Mouse (Mus musculus) lung, adult 2 months (tissue): ENCODE data around the gene Dnajb11.

Source experiments
- CTCF ChIP-seq: fragments of 200-500 bp; IDR thresholded peaks from 2 replicates; pipeline ENCODE4 v1.5.1; 2011; ENCODE audit warnings: mild to moderate bottlenecking, low read length, control low read depth; ENCODE audit not compliant: insufficient read depth
- POLR2A ChIP-seq: fragments of 200-500 bp; IDR thresholded peaks from 2 replicates; pipeline ENCODE4 v1.6.1; 2011; ENCODE audit warnings: low read depth, mild to moderate bottlenecking, control low read depth, low read length, borderline replicate concordance; ENCODE audit errors: extremely low read depth

- TF ChIP-seq CTCF (no peak), POLR2A (no peak)
Measured at GRCm38 (mm10) chr16:22919971-22920854, 62.6 kb downstream of the Dnajb11 start.
